Mouse (Mus musculus) heart, postnatal 0 days (tissue): ENCODE measurements around the gene Sos1.

Experiments used
- CTCF ChIP-seq: IDR thresholded peaks from 2 replicates; pipeline ENCODE4 v1.5.1; 2016; ENCODE audit warnings: antibody characterized with exemption, control low read depth, low read depth
- EP300 ChIP-seq: IDR thresholded peaks from 2 replicates; pipeline ENCODE4 v1.6.1; 2016; ENCODE audit warnings: antibody characterized with exemption, low read depth

DNA sequence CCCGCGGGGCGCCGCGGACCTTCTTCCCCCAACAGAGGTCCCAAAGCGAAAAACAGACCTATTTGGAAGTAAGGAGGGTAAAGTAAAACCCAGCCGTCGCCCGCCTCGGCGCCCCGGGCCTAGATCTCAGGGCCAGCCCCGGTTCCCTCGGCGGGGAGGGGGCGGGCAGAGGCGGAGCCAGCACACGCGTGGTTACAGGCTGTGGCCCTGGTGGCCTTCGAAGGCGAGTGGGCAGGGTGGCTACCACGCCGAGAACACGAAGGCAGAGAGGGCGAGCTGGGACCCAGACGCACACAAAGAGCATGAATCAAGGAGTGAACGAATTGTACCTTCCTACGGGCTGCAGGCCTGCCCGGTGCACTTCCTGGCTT lies 106.5 kb downstream of the Sos1 start:
- TF ChIP-seq CTCF (no peak), EP300 (no peak)
